Mouse (Mus musculus) neural tube, embryonic 11.5 days (tissue): Measurements from ENCODE around the gene Ccdc38. TPM values are rescaled to one million over a fixed set of nuclear protein-coding genes. Genes with fewer than 3 reads are reported as not detected.

Source experiments
- ATAC-seq: fragments of 200-750 bp; cut with Nextera tagmentation; 2 replicates; pipeline ENCODE4 v1.8.0; 2017; ENCODE audit warnings: moderate number of reproducible peaks, mild to moderate bottlenecking, moderate TSS enrichment, moderate library complexity; ENCODE audit not compliant: insufficient read depth, low FRiP score, low TSS enrichment
- DNase-seq: peaks from one replicate; pipeline ENCODE4 v3.0.0-alpha.2; 2015; ENCODE audit warnings: low spot score
- H3K27ac ChIP-seq: fragments of 300-500 bp; sonication (generic); 2 replicates; pipeline ENCODE4 v1.5.1; 2014; ENCODE audit warnings: low read depth, mild to moderate bottlenecking, low read length
- H3K27me3 ChIP-seq: fragments of 300-500 bp; sonication (generic); 2 replicates; pipeline ENCODE4 v1.6.1; 2014; ENCODE audit warnings: mild to moderate bottlenecking, low read length, mixed read lengths; ENCODE audit not compliant: control insufficient read depth, insufficient read depth
- H3K36me3 ChIP-seq: fragments of 300-500 bp; sonication (generic); 2 replicates; pipeline ENCODE4 v1.6.1; 2014; ENCODE audit warnings: mild to moderate bottlenecking, low read length, moderate library complexity, mixed read lengths; ENCODE audit not compliant: control insufficient read depth, insufficient read depth
- H3K4me1 ChIP-seq: fragments of 300-500 bp; sonication (generic); 2 replicates; pipeline ENCODE4 v1.6.1; 2014; ENCODE audit warnings: low read length, mixed read lengths; ENCODE audit not compliant: control insufficient read depth, insufficient read depth
- H3K4me2 ChIP-seq: fragments of 300-500 bp; sonication (generic); 2 replicates; pipeline ENCODE4 v1.6.1; 2014; ENCODE audit warnings: low read depth, mild to moderate bottlenecking, moderate library complexity
- H3K4me3 ChIP-seq: fragments of 300-500 bp; sonication (generic); 2 replicates; pipeline ENCODE4 v1.5.1; 2014; ENCODE audit warnings: low read depth, low read length
- H3K9ac ChIP-seq: fragments of 300-500 bp; sonication (generic); 2 replicates; pipeline ENCODE4 v1.6.1; 2014; ENCODE audit warnings: mild to moderate bottlenecking, low read length
- H3K9me3 ChIP-seq: fragments of 300-500 bp; sonication (generic); 2 replicates; pipeline ENCODE4 v1.6.1; 2016; ENCODE audit warnings: low read length; ENCODE audit not compliant: control insufficient read depth
- WGBS: fragments of 180-500 bp; shearing (Covaris S2); extraction: QIAGEN DNeasy Blood & Tissue Kit; methylation state at CpG from one replicate; pipeline ENCODE4 v1.1.7; 2014; 5-methylcytosine and 5-hydroxymethylcytosine counted together
- polyA plus RNA-seq: library from polyadenylated mRNA; unstranded; fragments of >200 nt; fragmentation: Nextera tagmentation; extraction: Ambion mirVana; gene quantifications from 2 replicates; pipeline ENCODE4 v1.2.1, GENCODE M21; 2014

Gene Ccdc38
- polyA plus RNA-seq, 1 experiment from 2014 or later, result 0.33 TPM

GRCm38 (mm10) chr10:93632086-93632485 is 91.7 kb downstream of the Ccdc38 start:
- H3K9me3 ChIP-seq, result no peaks in the 10 kb centered on the region
- no peak overlapping the region for H3K4me2 ChIP-seq
- H3K4me1 ChIP-seq, result no peaks in the 10 kb centered on the region
- 76% methylated on average over 4 of the region's 4 CpGs for WGBS
- no peak for ATAC-seq
- H3K27ac ChIP-seq, result no peak overlapping the region
- no peaks in the 10 kb centered on the region for H3K27me3 ChIP-seq
- no peak overlapping the region for H3K9ac ChIP-seq
- H3K36me3 ChIP-seq, result no peaks in the 10 kb centered on the region
- no peak overlapping the region for H3K4me3 ChIP-seq
- DNase-seq, result no peak

- H3K9me3 ChIP-seq, result no peaks in the 10 kb centered on the region
- H3K36me3 ChIP-seq, result no peaks in the 10 kb centered on the region
- no peak for DNase-seq
- no peak overlapping the region for H3K27ac ChIP-seq
- 84% methylated on average over 5 of the region's 5 CpGs for WGBS
- H3K27me3 ChIP-seq, result no peaks in the 10 kb centered on the region
- H3K9ac ChIP-seq, result no peak overlapping the region
- no peaks in the 10 kb centered on the region for H3K4me1 ChIP-seq
- no peak overlapping the region for H3K4me2 ChIP-seq
- no peak overlapping the region for H3K4me3 ChIP-seq
- ATAC-seq, result no peak
Measured at GRCm38 (mm10) chr10:93633563-93633962, 93.1 kb downstream of the Ccdc38 start.

Other genes starting within 250 kb of the Ccdc38 start
- 21.9 and 28.1 TPM in 2 replicates for gene Elk3, start 229.5 kb upstream of the Ccdc38 start, polyA plus RNA-seq
- 167 and 168 TPM in 2 replicates for gene Lta4h, start 87.2 kb upstream of the Ccdc38 start, polyA plus RNA-seq
- 0.12 TPM in 1 of 2 replicates, not detected in the other for gene Hal, start 51.9 kb upstream of the Ccdc38 start, polyA plus RNA-seq
- gene Amdhd1, start 599 bp upstream of the Ccdc38 start, polyA plus RNA-seq, result 0.12 TPM in 1 of 2 replicates, not detected in the other
- gene Snrpf, start 49.1 kb downstream of the Ccdc38 start, polyA plus RNA-seq, result 135 and 139 TPM in 2 replicates
- 1.5 and 1.9 TPM in 2 replicates for gene Ntn4, start 100.0 kb downstream of the Ccdc38 start, polyA plus RNA-seq